Mouse (Mus musculus) cortical plate, adult 2 months (tissue): ENCODE results near the gene Gm10128.
"Not testable (repeated sequence)": the region's sequence is repeated elsewhere in the genome, so short reads cannot be mapped to it uniquely, and the experiment has no call there.

Source experiments
- CTCF ChIP-seq: fragments of 200-500 bp; IDR thresholded peaks from 2 replicates; pipeline ENCODE4 v1.5.1; 2011; ENCODE audit warnings: mild to moderate bottlenecking, control low read depth, low read length; ENCODE audit not compliant: insufficient read depth; ENCODE audit errors: extremely low read depth
- POLR2A ChIP-seq: fragments of 200-500 bp; IDR thresholded peaks from 2 replicates; pipeline ENCODE4 v1.6.1; 2011; ENCODE audit warnings: mild to moderate bottlenecking, low read length, control low read depth; ENCODE audit not compliant: insufficient read depth; ENCODE audit errors: extremely low read depth

DNA sequence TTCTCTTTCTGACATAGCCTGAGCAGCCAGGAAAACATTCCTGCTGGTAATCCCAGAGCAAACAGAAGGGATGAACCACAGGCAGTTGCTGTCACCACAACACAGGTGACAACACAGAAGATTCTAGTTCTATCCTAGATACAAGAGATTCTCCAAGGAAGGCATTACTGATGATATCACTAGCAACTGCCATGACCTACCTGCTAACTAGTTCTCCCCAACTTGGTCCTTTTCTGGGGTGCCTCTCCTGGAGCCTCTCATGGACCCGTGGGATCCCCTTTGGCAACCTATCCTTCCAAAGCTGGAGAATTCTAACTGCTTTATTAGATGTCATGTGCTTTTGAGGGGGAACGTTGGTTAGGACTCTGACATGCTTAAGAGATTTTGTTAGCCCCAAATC lies 48.3 kb downstream of the Gm10128 start, which contains the start of gene Gm10338:
- TF ChIP-seq CTCF, POLR2A: not testable (repeated sequence)
